Mouse (Mus musculus) heart, adult 9 months (tissue): Measurements from ENCODE around the gene Dntt.
A peak's percentile ranks its signal among the peaks of the same experiment; 100 is the strongest.

ENCODE experiments used
- DNase-seq, 2 experiments: peaks; one replicate each; pipeline ENCODE4 v3.0.0; 2022; ENCODE audit warnings: low spot score in 2 of 2

The Dntt gene

DNA sequence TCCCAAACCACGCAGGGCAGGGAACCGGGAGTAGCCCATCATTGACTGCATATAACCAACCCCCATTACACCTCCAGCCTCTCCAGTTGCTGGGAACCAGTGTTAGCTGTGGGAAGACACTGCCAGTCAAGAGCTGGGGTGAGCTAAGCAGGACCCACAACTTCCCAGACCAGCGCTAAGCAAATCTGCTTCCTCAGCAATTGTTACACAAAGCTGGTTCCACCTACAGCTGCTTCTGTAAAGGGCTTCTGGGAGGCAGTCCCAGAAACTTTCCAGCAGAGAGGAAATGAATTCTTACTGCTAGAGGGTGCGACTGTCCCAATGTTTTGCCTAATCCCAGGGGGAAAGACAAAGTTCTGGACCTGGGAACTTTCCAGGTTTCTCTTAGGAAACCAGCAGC lies 25.6 kb downstream of the Dntt start:
- no peak for DNase-seq

DNA sequence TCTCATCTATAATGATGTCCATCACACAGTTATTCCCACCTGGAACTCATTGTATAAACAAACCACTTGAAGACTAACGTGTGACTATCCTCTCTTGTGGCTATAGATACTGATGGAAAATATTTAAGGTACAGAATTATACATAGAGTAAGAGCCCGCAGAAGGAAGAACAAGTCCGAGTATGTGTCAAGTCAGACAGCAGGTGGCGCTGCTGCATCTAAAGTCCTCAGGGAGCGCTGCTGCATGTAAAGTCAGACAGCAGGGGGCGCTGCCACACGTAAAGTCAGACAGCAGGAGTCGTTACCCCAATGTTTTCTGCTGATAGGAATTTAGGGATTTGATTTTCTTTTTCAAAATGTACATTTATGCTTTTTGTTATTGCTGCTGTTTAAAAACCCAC lies 42.4 kb downstream of the Dntt start:
- DNase-seq: peak; percentile 26 to 73

DNA sequence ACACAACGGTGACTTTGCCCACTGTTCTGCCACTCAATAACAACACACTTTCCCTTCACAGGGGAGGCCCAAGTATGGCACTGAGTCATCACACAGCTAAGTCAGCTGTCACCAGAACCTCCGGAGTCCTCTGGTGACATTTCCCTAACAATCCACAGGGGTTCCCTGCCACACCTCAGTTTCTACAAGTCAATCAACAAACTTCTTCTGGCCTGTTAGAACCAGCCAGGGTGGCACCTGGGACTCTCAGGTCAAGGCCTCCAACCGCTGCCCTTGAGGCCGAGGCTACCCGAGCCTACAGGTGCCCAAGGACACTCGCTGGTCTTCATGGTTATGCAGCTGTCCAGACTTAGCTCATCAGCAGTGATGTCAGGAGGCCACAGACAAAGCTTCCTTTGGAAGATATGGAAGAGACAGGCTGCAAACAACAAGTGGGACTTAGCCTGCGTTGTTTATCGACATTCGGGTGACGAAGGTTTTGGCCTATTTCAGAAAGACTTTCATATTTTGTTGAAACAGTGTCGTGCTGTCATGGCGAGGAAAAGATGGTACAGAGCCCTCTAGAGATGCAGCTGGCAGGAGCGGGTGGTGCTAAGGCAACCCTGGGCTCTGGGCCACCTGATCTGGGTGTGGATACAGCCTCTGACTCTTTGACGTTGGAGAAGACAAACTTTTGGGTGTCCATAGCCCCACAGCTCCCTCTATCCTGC lies 44.8 kb downstream of the Dntt start:
- DNase-seq: no peak

DNA sequence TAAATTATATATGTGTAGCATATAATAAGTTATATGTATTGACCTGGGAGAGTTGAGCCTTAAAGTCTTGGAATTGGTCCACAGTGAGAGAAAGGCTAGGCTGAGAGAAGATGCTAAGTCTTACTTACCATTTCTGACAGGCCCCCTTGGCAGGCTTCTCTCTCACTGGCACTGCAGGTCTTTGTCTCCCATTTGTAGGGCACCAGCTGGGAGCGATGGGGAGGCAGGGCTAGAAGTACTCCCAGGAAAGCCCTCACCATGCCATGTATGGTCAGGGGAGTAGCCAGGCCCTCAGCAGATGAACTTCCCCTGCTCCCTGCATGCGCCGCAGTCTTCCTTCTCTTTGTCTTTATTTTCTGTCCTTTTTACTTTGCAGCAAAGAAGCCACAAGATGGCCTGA lies 47.8 kb downstream of the Dntt start, which contains the start of gene Opalin:
TSS of gene Opalin (minus strand) at position 208 of the 400 bp plus-strand sequence.
- DNase-seq: no peak

DNA sequence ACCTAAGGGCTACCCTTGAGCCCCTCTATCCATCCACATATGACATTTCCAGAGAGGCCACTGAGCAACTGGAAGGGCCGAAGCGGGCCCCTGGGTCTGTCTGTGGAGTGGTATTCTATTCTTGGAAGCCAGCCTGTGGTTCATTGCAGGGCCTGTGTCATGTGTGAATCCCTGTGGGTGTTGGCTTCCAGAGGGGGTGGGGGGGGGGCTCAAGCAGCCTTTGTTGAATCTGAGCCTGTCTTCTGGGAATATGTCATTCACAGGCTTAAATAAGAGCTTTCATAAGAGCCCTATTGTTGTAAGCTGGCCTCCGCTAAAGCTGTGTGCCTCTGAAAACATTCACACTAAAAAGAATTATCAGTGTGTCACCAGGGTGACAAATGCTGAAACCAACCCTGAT lies 52.5 kb downstream of the Dntt start:
- no peak for DNase-seq

DNA sequence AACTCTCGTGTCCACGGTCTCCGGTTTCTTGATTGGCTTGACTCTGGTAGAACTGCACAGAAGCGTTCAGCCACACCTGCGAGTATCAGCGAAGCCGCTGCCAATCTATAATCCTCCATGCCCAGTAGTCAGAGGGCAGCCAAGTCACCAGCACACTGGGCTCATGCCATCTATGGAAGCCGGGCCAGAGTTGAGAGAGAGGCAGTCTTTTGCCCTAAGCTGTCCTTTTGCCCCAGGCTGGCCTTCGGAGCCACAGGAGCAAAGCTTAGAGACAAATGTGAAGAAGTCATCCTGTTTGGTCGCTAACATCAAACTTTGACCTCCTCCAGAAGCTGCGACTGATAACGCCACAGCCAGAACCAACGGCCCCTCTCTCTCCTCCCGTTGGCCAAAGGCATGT lies 54.6 kb downstream of the Dntt start:
- DNase-seq: no peak

DNA sequence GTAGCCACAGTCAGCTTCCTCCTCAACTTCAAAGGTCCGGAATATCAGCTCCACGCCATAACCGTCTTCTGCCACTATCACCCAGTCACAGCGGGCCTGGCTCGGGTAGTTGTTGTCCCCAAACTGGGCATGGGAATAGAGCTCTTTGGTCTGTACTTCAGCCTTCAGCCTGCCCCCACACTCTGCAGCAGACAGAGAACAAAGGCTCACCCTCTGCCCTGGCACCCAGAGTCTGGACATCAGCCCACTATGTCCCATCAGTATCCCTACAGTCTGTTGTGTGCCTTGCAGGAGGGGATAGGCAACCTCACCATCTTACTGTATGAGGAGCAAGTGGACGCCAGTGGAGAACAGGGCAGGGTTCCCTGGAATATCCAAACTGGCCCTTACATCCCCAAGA lies 57.2 kb downstream of the Dntt start:
- no peak for DNase-seq

DNA sequence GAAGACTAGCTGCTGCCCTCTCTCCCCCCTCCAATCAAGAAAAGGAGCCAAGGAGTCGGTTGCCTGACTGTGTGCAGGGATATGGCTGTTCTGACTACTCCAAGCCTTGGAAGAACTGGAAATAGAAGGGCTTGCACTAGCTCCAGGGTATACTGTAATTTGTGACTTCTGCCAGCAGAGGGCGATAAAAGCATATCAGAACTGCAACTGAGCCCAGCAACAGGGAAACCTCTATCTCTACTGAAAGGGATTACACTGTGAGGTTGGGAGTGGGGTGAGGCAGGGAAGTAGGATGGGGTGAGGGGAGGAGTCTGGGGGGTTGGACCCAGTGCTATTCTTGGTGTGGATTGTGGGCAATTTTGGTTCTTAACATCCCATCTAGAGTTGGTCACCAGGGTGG lies 57.6 kb downstream of the Dntt start:
- peak; percentile 42 to 64 for DNase-seq

DNA sequence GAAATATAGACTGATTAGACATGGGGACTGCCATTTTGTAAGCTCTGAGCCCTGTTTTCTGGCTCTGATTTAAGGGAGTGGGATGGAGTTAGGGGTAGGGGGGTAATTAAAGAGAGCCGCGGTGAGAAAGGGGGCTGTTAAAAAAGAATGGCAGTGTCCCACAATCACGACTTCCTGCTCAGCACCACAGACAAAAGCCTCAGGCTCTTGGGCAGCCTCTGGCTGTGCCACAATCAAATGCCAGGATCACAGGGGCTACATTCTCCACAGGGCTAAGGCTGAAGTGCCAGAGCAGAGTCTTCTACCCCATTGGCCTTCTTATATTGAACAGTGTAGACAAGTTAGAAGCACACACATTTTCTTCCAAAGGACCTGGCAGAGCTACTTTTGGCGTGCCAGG lies 58.8 kb downstream of the Dntt start:
- no peak for DNase-seq

DNA sequence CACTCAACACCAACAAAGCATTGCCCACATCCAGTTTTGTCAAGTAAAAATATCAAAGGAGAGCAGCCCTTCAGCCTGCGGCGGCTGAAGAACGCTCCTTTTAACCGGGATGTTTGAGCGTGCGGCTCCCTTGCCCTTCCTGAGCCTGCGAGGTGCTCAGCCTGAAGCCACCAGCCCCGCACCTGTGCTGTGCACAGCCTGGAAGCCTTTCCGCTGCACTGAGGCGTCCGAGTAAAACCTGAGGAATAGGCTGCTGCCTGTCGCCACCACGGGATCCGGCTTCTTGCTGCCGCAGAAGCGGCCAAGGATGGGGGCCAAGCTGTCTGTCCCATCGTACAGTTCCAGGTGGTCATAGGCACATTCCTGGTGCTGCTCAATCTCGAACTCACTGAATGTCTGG lies 59.4 kb downstream of the Dntt start:
- DNase-seq: no peak

DNA sequence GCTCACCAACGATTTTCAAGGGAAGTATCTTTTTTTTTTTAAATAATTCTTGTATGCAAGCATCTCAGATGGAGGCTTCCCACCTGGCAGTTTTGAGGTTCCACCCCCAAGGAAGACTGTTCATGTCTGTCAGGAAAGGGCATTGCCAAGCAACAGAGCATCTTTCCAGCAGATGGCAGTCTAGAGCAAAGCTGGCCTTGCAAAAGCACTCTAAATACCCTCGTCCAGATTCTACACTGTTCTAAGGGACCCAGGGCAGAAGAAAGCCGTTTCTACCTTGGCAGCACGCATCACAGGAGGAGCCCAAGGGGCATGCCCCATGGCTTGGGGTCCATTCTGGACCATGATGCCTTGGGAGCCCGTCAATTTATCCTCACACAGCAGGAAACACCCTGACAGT lies 60.8 kb downstream of the Dntt start:
- peak in 1 of 2 experiments; percentile 19 for DNase-seq

DNA sequence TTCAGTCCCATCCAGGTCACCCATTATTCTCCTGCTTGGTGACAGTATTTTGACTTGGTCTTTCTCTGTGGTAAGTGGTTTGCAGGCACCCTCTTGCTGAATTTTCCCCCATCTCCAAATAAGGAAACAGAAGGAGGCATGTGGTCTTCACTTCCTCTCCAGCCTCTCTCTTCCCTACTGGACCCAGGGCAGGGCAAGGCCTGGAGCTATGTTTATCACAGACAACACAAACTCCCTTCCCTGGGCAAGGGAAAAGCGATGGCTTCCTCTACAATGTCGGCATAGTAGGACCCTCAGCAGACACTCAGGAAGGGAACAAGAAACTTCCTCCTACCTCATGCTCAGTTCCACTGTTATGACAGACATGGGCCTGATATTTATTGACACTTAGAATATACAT lies 62.8 kb downstream of the Dntt start:
- DNase-seq: no peak

DNA sequence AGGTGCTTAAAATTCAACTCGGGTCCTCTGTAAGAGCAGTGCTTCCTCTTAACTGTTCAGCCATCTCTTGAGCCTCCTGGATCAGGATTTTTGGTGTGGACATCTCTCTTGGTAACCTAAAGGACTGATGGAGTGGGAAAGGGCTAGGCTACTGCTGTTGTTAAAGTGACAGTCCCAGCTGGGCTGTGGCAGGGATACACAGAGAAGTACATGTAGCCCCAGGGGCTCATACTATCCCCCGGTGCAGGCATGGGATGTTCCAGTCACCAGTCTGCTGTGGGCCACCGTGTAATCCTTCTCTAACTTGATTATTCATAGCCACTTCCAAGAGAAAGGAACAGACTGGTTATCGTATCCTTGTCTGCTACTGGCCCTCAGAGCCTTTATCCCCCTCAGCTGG lies 68.0 kb downstream of the Dntt start:
- DNase-seq: no peak

DNA sequence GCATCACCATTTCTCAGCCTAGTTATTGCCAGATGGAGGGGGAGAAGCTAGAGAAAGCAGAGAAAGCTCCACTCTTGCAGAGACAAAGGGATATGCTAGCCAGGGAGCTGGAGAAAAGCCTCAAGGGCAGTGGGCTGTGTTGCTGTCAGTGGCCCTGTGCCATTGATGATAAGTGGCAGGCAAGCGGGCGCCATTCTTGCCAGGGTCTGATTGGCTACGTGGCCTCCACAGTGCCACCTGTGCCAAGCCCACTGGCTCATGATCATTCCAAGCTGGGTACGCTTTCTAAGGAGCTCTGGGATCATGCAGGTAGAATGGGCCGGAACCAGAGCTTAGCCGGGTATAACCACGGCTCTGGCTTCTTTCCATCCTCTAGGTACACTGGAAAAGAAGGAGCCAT lies 71.8 kb downstream of the Dntt start:
- DNase-seq: peak; percentile 17 to 21

DNA sequence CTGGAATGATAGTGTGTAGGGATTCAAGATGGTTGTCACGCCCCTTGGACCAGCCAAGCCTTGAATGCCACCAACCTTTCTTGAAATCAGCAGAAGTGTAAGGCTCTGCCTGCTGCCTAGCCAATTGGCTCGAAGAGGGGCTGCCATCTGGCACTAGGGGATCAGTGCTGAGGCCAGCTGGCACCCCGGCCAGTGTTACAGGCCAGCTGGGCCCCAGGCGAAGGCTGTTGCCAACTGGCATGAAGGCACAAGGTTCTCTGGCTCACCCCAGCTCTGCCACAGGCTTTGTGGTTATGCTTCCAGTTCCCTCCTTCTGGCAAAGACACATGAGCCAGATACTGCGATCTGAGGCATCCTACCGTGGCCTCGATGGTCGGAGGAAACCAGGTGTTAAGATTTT lies 72.3 kb downstream of the Dntt start:
- DNase-seq: peak; percentile 73 to 82

DNA sequence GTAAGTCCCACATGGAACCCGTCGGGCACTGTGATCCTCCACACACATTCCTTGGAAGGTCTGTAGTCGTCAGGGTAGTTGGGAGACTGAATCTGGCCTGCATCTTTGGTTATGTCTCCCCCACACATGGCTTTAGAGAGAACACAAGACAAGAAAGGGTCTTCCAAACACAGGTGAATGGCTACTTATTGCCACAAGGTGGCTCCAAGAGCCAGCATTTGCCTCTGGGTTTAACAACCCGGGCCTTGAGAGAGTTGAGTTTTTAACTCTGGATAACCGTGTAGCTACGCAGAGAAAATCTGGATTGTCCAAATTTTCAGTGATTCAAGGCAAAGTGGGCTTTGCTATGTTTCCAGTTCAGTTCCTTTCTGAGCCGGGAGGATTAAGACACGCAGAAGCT lies 75.8 kb downstream of the Dntt start:
- peak in 1 of 2 experiments; percentile 19 for DNase-seq

DNA sequence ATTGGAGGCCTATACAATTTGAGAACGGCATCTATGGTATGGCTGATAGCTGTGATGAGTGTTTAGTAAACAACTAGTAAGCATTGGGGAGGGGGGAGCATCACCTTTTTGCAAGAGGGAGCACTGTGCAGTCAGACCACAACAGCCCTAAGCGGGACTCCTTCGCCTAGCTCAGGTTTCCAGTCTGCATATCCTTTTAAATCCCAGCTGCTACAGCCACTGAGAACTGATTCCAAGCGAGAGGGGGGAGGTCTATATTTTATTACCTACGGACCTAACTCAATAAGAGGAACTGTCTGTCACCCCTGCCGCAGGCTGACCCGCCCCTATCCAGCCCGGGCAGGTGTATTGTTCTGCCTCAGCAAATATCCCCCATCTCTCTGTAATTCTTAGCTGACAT lies 78.5 kb downstream of the Dntt start:
- DNase-seq: no peak

DNA sequence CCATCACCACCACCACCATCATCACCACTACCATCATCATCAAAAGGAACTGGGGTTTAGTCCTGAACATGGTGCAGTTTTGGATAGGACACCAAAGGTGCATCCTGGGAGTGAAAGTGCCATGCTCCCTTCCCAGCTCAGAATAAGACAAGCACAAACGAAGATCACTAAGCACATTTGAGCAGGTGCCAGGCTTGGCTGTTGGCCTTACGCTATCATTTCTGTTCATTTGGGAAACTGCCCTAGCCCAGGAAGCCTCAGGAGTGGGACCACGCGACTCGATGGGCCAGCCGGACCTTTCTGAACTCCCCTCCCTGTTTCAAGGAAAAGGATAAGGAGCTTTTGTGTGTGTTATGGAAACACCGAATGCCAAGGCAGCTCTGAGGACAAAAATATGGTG lies 79.6 kb downstream of the Dntt start:
- DNase-seq: no peak
